In the genomic region with DNA sequence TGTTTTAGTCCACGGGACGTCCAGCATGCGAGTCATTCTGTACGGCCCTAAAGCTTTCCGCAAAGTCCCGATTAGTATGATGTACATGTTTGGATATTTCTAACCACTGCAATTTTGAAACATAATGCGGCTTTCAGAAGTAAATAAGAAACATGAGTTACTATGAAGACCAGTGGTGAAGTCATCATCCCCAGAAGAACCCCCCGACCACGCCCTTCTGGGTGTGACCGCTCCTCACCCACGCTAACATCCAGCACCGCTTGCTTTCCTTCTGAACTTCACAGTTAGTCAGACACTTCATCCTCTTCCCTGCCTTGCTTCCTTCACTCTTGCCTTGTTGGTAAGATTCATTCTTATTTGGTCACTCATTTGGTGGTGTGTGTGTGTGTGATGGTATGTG, we compare ENCODE assay signal across 28 mouse cellular contexts. TPM values are rescaled to one million over a fixed set of nuclear protein-coding genes. Genes with fewer than 3 reads are reported as not detected.
DNase-seq lines count a peak whose midpoint lies in the region; ATAC-seq and TF ChIP-seq lines count a peak whose summit lies in the region.
"Had no signal": no experiment of that assay in that cellular context is flagged by ENCODE, and none has a peak within 500 bp of the region (broad histone marks: within the 10 kb centered on the region; RNA-seq: fewer than 3 reads in every experiment).

No protein-coding gene starts in this region.

- peak overlapping the region; percentile 80 for H3K27ac ChIP-seq in lung, embryonic 16.5 days (ENCODE audit: low read length)
- no peak overlapping the region for H3K27ac ChIP-seq in intestine, embryonic 16.5 days (ENCODE audit: low read length)
- no peak overlapping the region for H3K27ac ChIP-seq in stomach, embryonic 15.5 days
- H3K27ac ChIP-seq: forebrain, embryonic 15.5 days; gastrocnemius, adult 2 months; heart, adult 2 months; hindbrain, embryonic 13.5 days; kidney, postnatal 0 days; liver, embryonic 12.5 days; midbrain, embryonic 10.5 days; neural tube, embryonic 13.5 days had no signal

- H3K9me3 ChIP-seq in lung, embryonic 16.5 days (ENCODE audit: control insufficient read depth, low read length): no peaks in the 10 kb centered on the region
- H3K9me3 ChIP-seq in intestine, embryonic 16.5 days (ENCODE audit: control insufficient read depth, low read length): no peaks in the 10 kb centered on the region
- H3K9me3 ChIP-seq in stomach, embryonic 15.5 days: no peaks in the 10 kb centered on the region
- H3K9me3 ChIP-seq: forebrain, embryonic 15.5 days; heart, embryonic 12.5 days; hindbrain, embryonic 13.5 days; liver, embryonic 12.5 days; midbrain, embryonic 10.5 days; neural tube, embryonic 13.5 days had no signal

- H3K79me3 ChIP-seq in C2C12 (ENCODE audit: low read depth): peaks cover 3% of the 10 kb centered on the region

- no peak overlapping the region for H3ac ChIP-seq in C2C12 (ENCODE audit: control insufficient read depth, insufficient read length, low read depth)

- DNase-seq in lung, adult 18-20 months: no peak
- DNase-seq in testis, postnatal 10 days (ENCODE audit: low spot score): no peak
- no peak for DNase-seq in frontal cortex, postnatal 36 days (ENCODE audit: low spot score in 2 of 2)
- DNase-seq: adrenal gland, postnatal 14 days; B cell, adult 2 months; cerebellum, adult 11 months; cerebellum, adult 9-10 months; cerebellum, postnatal 36 days; gastrocnemius, adult 2 months; gastrocnemius, postnatal 36 days; heart, adult 2 months; heart, postnatal 4 days; kidney, adult 8-10 months; lung, adult 2 months; thymus, postnatal 14 days had no signal

- 53% methylated on average over 12 of the region's 12 CpGs for WGBS in lung, embryonic 16.5 days
- WGBS in intestine, embryonic 16.5 days: 69% methylated on average over 12 of the region's 12 CpGs
- WGBS in stomach, embryonic 15.5 days: 60% methylated on average over 12 of the region's 12 CpGs

- H3K4me2 ChIP-seq in lung, embryonic 16.5 days (ENCODE audit: low read depth, low read length): peak overlapping the region; percentile 29
- peak overlapping the region; percentile 20; the same call in 1 of the 2 replicates for H3K4me2 ChIP-seq in intestine, embryonic 16.5 days (ENCODE audit: low read depth, low read length)
- peak overlapping the region; percentile 14; the same call in 1 of the 2 replicates for H3K4me2 ChIP-seq in stomach, embryonic 15.5 days
- H3K4me2 ChIP-seq: forebrain, embryonic 15.5 days; heart, embryonic 12.5 days; hindbrain, embryonic 13.5 days; liver, embryonic 12.5 days; neural tube, embryonic 13.5 days had no signal

- peaks cover 45% of the 10 kb centered on the region for H3K4me1 ChIP-seq in lung, embryonic 16.5 days (replicated peaks; ENCODE audit: control insufficient read depth, insufficient read depth, low read length)
- H3K4me1 ChIP-seq in intestine, embryonic 16.5 days (ENCODE audit: control insufficient read depth, insufficient read depth, low read length): peaks cover 33% of the 10 kb centered on the region
- H3K4me1 ChIP-seq in stomach, embryonic 15.5 days: peaks cover 19% of the 10 kb centered on the region

- no peak overlapping the region for H3K9ac ChIP-seq in lung, embryonic 16.5 days (ENCODE audit: low read length)
- H3K9ac ChIP-seq in intestine, embryonic 16.5 days (ENCODE audit: low read depth, low read length): no peak overlapping the region
- no peak overlapping the region for H3K9ac ChIP-seq in stomach, embryonic 15.5 days
- H3K9ac ChIP-seq: forebrain, embryonic 15.5 days; heart, embryonic 12.5 days; hindbrain, embryonic 13.5 days; liver, embryonic 12.5 days; neural tube, embryonic 13.5 days had no signal

- no peak for ATAC-seq in lung, embryonic 16.5 days (ENCODE audit: low read depth)
- ATAC-seq in intestine, embryonic 16.5 days: no peak
- no peak for ATAC-seq in stomach, embryonic 15.5 days (ENCODE audit: insufficient read depth, low FRiP score, low read depth)
- ATAC-seq: forebrain, embryonic 15.5 days; liver, embryonic 12.5 days; midbrain, embryonic 16.5 days; Patski had no signal

- TF ChIP-seq CTCF in C2C12 (IDR thresholded peaks at IDR 0.05; ENCODE audit: control insufficient read depth, insufficient read depth, insufficient read length): no peak

- H3K4me3 ChIP-seq in lung, embryonic 16.5 days (ENCODE audit: low read length): 0 out of 2 replicates have a peak overlapping the region, but pooled peaks have one; percentile 8
- H3K4me3 ChIP-seq in C2C12 (ENCODE audit: insufficient read depth, poor library complexity, severe bottlenecking): no peak overlapping the region
- H3K4me3 ChIP-seq in intestine, embryonic 16.5 days (ENCODE audit: low read length): no peak overlapping the region
- H3K4me3 ChIP-seq in stomach, embryonic 15.5 days (replicated peaks): no peak overlapping the region
- H3K4me3 ChIP-seq: forebrain, embryonic 15.5 days; gastrocnemius, adult 2 months; heart, adult 2 months; heart, embryonic 12.5 days; hindbrain, embryonic 13.5 days; liver, embryonic 12.5 days; midbrain, embryonic 10.5 days; neural tube, embryonic 13.5 days had no signal

- H3K36me3 ChIP-seq in lung, embryonic 16.5 days (ENCODE audit: control insufficient read depth, insufficient read depth, low read length): no peaks in the 10 kb centered on the region
- H3K36me3 ChIP-seq in C2C12 (ENCODE audit: control insufficient read depth, insufficient read depth): no peaks in the 10 kb centered on the region
- no peaks in the 10 kb centered on the region for H3K36me3 ChIP-seq in intestine, embryonic 16.5 days (ENCODE audit: control insufficient read depth, insufficient read depth, low read length)
- no peaks in the 10 kb centered on the region for H3K36me3 ChIP-seq in stomach, embryonic 15.5 days
- H3K36me3 ChIP-seq: forebrain, embryonic 15.5 days; heart, embryonic 12.5 days; hindbrain, embryonic 13.5 days; liver, embryonic 12.5 days; midbrain, embryonic 10.5 days; neural tube, embryonic 13.5 days had no signal

- no peaks in the 10 kb centered on the region for H3K27me3 ChIP-seq in lung, embryonic 16.5 days (ENCODE audit: control insufficient read depth, insufficient read depth, low read depth, low read length)
- no peaks in the 10 kb centered on the region for H3K27me3 ChIP-seq in C2C12 (ENCODE audit: control insufficient read depth, insufficient read depth, insufficient read length)
- no peaks in the 10 kb centered on the region for H3K27me3 ChIP-seq in intestine, embryonic 16.5 days (replicated peaks; ENCODE audit: control insufficient read depth, insufficient read depth, low read length)
- 0 out of 2 replicates have a peak, but pooled peaks cover 3% of the 10 kb centered on the region for H3K27me3 ChIP-seq in stomach, embryonic 15.5 days (replicated peaks)
- H3K27me3 ChIP-seq: forebrain, embryonic 15.5 days; neural tube, embryonic 13.5 days; Patski had no signal

- H3K79me2 ChIP-seq in C2C12 (ENCODE audit: control insufficient read depth, insufficient read depth): peaks cover 7% of the 10 kb centered on the region

TF ChIP-seq in C2C12, 6 proteins besides CTCF, POLR2A, EP300 and RAD21:
- no peak for TF ChIP-seq MYOG (IDR thresholded peaks at IDR 0.05; ENCODE audit: control insufficient read depth, extremely low read depth, insufficient read length)
- no peak for TF ChIP-seq MAX (IDR thresholded peaks at IDR 0.05)
- TF ChIP-seq CEBPB (IDR thresholded peaks at IDR 0.05; ENCODE audit: low read depth): peak; percentile 14
- TF ChIP-seq USF1 (IDR thresholded peaks at IDR 0.05; ENCODE audit: low read depth): no peak
- no peak for TF ChIP-seq MYOD1 (IDR thresholded peaks at IDR 0.05; ENCODE audit: control insufficient read depth, insufficient read length, low read depth)
- no peak for TF ChIP-seq FOSL1 (IDR thresholded peaks at IDR 0.05; ENCODE audit: insufficient read depth, low read length, poor library complexity, severe bottlenecking)

RNA-seq across cellular contexts. Expression of a gene that starts 4.2 kb away (rescaled TPM):
- 7.8 and 8.3 TPM in 2 replicates for polyA plus RNA-seq in lung, embryonic 16.5 days (2015; fragmentation: Nextera tagmentation; extraction: Ambion mirVana)
- 22.7 TPM for polyA plus RNA-seq in C2C12 (2012; fragmentation: generic; extraction: Trizol)
- polyA plus RNA-seq in intestine, embryonic 16.5 days (2015; fragmentation: Nextera tagmentation; extraction: Ambion mirVana): 5.3 and 5.5 TPM in 2 replicates
- 8.9 and 9.6 TPM in 2 replicates for polyA plus RNA-seq in stomach, embryonic 15.5 days (2015; fragmentation: Nextera tagmentation; extraction: Ambion mirVana)
